Mouse (Mus musculus) lung, embryonic 14.5 days (tissue): ENCODE results near the gene Klf7. TPM values are rescaled to one million over a fixed set of nuclear protein-coding genes. Genes with fewer than 3 reads are reported as not detected.
A peak's percentile ranks its signal among the peaks of the same experiment; 100 is the strongest.

Experiments
- ATAC-seq: fragments of 200-750 bp; cut with Nextera tagmentation; 2 replicates; pipeline ENCODE4 v1.8.0; 2017; ENCODE audit warnings: mild to moderate bottlenecking, moderate TSS enrichment, moderate library complexity; ENCODE audit not compliant: insufficient read depth
- DNase-seq: peaks from one replicate; pipeline ENCODE4 v3.0.0-alpha.2; 2015
- H3K27ac ChIP-seq: fragments of 300-500 bp; sonication (generic); 2 replicates; pipeline ENCODE4 v1.5.1; 2014; ENCODE audit warnings: low read depth, mild to moderate bottlenecking, moderate library complexity
- H3K27me3 ChIP-seq: fragments of 300-500 bp; sonication (generic); 2 replicates; pipeline ENCODE4 v1.6.1; 2014; ENCODE audit warnings: low read length, control low read depth; ENCODE audit not compliant: insufficient read depth
- H3K36me3 ChIP-seq: fragments of 300-500 bp; sonication (generic); 2 replicates; pipeline ENCODE4 v1.6.1; 2014; ENCODE audit warnings: control low read depth; ENCODE audit not compliant: insufficient read depth
- H3K4me1 ChIP-seq: fragments of 300-500 bp; sonication (generic); 2 replicates; pipeline ENCODE4 v1.6.1; 2014; ENCODE audit warnings: antibody characterized with exemption, control low read depth; ENCODE audit not compliant: insufficient read depth
- H3K4me2 ChIP-seq: fragments of 300-500 bp; sonication (generic); 2 replicates; pipeline ENCODE4 v1.6.1; 2014; ENCODE audit warnings: mild to moderate bottlenecking
- H3K4me3 ChIP-seq: fragments of 300-500 bp; sonication (generic); 2 replicates; pipeline ENCODE4 v1.5.1; 2014; ENCODE audit warnings: low read depth, low read length
- H3K9ac ChIP-seq: fragments of 300-500 bp; sonication (generic); 2 replicates; pipeline ENCODE4 v1.6.1; 2014
- H3K9me3 ChIP-seq: fragments of 300-500 bp; sonication (generic); 2 replicates; pipeline ENCODE4 v1.6.1; 2016; ENCODE audit warnings: low read depth, low read length, control low read depth
- CTCF ChIP-seq: IDR thresholded peaks from 2 replicates; pipeline ENCODE4 v1.5.1; 2016; ENCODE audit warnings: antibody characterized with exemption, low read depth
- WGBS: fragments of 180-500 bp; shearing (Covaris S2); extraction: QIAGEN DNeasy Blood & Tissue Kit; methylation state at CpG from one replicate; pipeline ENCODE4 v1.1.7; 2014; 5-methylcytosine and 5-hydroxymethylcytosine counted together
- microRNA-seq: library from miRNA; unstranded; fragments of <30 nt; microRNA quantifications from one replicate; pipeline ENCODE4, GENCODE M21; 2016; ENCODE audit warnings: borderline number of aligned reads
- polyA plus RNA-seq: library from polyadenylated mRNA; unstranded; fragments of >200 nt; fragmentation: Nextera tagmentation; extraction: Ambion mirVana; gene quantifications from 2 replicates; pipeline ENCODE4 v1.2.1, GENCODE M21; 2014

Klf7 gene
- polyA plus RNA-seq, 1 experiment from 2014 or later, result 17.7 TPM

DNA sequence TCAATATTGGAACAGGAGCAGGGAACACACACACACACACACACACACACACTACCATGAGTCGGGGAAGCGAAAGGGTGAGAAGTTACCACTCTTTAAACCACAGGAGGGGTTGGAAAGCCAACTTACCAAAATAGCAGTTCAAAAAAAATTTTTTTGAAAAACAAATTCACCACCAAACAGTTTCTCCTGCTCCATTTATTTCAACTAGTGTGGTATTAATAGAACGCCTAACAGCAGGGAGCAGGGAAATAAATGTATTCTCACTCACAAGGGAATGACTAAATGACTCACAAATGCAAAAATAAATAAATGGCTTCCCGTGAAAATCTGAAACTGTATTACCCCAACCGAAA is 127.0 kb downstream of the Klf7 start:
- DNase-seq, result no peak
- H3K9ac ChIP-seq, result 0 out of 2 replicates have a peak overlapping the region, but pooled peaks have one; percentile 6
- H3K27me3 ChIP-seq, result 0 out of 2 replicates have a peak, but pooled peaks cover 3% of the 10 kb centered on the region
- no peaks in the 10 kb centered on the region for H3K36me3 ChIP-seq
- peaks cover 9% of the 10 kb centered on the region; the same call in 1 of the 2 replicates for H3K4me1 ChIP-seq
- peak overlapping the region; percentile 39; the same call in 1 of the 2 replicates for H3K4me2 ChIP-seq
- H3K9me3 ChIP-seq, result no peaks in the 10 kb centered on the region
- TF ChIP-seq CTCF, result no peak
- no peak overlapping the region for H3K4me3 ChIP-seq
- ATAC-seq, result no peak
- H3K27ac ChIP-seq, result no peak overlapping the region
- 42% methylated on average over 5 of the region's 5 CpGs for WGBS

GRCm38 (mm10) chr1:63994248-63995136 is 127.6 kb downstream of the Klf7 start:
- H3K4me3 ChIP-seq, result no peak overlapping the region
- no peak overlapping the region for H3K27ac ChIP-seq
- TF ChIP-seq CTCF, result no peak
- peak overlapping the region; percentile 39 for H3K4me2 ChIP-seq
- 0 out of 2 replicates have a peak overlapping the region, but pooled peaks have one; percentile 6 for H3K9ac ChIP-seq
- ATAC-seq, result peak; percentile 88
- peak; percentile 59 for DNase-seq
- H3K4me1 ChIP-seq, result peaks cover 9% of the 10 kb centered on the region; the same call in 1 of the 2 replicates
- WGBS, result 22% methylated on average over 19 of the region's 19 CpGs
- 0 out of 2 replicates have a peak, but pooled peaks cover 3% of the 10 kb centered on the region for H3K27me3 ChIP-seq
- no peaks in the 10 kb centered on the region for H3K9me3 ChIP-seq
- H3K36me3 ChIP-seq, result no peaks in the 10 kb centered on the region

DNA sequence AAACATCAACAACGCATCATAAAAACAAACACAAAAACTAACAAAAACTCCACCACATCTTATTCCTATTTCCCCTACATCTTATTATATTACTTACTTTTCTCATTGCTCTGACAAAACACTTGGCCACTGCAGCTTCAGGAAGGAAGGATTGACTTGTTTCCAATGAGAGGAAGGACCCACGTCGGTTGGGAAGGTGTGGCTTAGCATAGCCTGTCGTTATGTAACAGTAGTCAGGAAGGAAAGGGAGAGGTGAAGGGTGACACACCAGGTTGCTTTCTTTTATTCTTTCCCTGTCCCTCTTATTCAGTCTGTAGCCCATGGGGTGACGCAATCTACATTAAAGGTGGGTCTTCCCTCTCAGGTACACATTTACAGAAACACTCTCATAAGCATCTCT is 129.6 kb downstream of the Klf7 start:
- peaks cover 9% of the 10 kb centered on the region; the same call in 1 of the 2 replicates for H3K4me1 ChIP-seq
- H3K27me3 ChIP-seq, result 0 out of 2 replicates have a peak, but pooled peaks cover 3% of the 10 kb centered on the region
- no peak for TF ChIP-seq CTCF
- H3K36me3 ChIP-seq, result no peaks in the 10 kb centered on the region
- no peak overlapping the region for H3K9ac ChIP-seq
- DNase-seq (peak; percentile 10), ATAC-seq (no peak)
- no peak overlapping the region for H3K27ac ChIP-seq
- H3K9me3 ChIP-seq, result no peaks in the 10 kb centered on the region
- 70% methylated on average over 5 of the region's 5 CpGs for WGBS
- no peak overlapping the region for H3K4me2 ChIP-seq
- H3K4me3 ChIP-seq, result no peak overlapping the region

DNA sequence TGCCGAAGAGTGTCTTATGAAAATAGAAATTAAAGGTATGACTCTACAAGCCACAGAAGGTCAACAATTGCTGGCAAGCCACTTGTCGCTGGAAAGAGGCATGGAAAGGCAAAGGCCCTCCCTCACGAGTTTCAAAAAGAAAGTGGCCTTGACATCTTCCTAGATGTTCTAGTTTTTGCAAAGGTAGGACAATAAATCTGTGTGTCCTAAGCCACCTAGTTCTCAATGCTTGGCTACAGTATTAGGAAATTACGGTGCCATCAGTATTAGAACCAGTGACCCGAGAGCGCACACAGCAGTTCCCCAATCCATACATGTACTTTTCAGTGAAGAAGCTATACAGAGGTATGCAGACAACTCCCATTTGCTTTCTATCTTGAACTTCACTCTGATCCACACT is 131.7 kb downstream of the Klf7 start:
- Histone ChIP-seq H3K27me3 (0 out of 2 replicates have a peak, but pooled peaks cover 3% of the 10 kb centered on the region), H3K9ac (no peak overlapping the region), H3K4me3 (no peak overlapping the region), H3K36me3 (no peaks in the 10 kb centered on the region), H3K4me2 (no peak overlapping the region), H3K4me1 (peaks cover 9% of the 10 kb centered on the region; the same call in 1 of the 2 replicates), H3K27ac (no peak overlapping the region), H3K9me3 (no peaks in the 10 kb centered on the region)
- DNase-seq, result no peak
- 88% methylated on average over 6 of the region's 6 CpGs for WGBS
- no peak for ATAC-seq
- TF ChIP-seq CTCF, result no peak

- Histone ChIP-seq H3K4me3 (no peak overlapping the region), H3K27me3 (no peaks in the 10 kb centered on the region), H3K9me3 (no peaks in the 10 kb centered on the region), H3K9ac (no peak overlapping the region), H3K27ac (no peak overlapping the region), H3K36me3 (no peaks in the 10 kb centered on the region), H3K4me2 (no peak overlapping the region), H3K4me1 (peaks cover 3% of the 10 kb centered on the region; the same call in 1 of the 2 replicates)
- 38% methylated on average over 2 of the region's 2 CpGs for WGBS
- ATAC-seq (no peak), DNase-seq (no peak)
- no peak for TF ChIP-seq CTCF
Observed at GRCm38 (mm10) chr1:63980733-63981132, 141.3 kb downstream of the Klf7 start.

Small RNA genes within 50 kb of the gene (microRNA-seq; reads per million reads assigned to microRNA genes)
- not detected for gene Mir6899
